Mouse (Mus musculus) stomach, postnatal 0 days (tissue): Measurements from ENCODE around the gene Igsf3.

Experiments
- CTCF ChIP-seq: IDR thresholded peaks from 2 replicates; pipeline ENCODE4 v1.5.1; 2016; ENCODE audit warnings: antibody characterized with exemption, low read depth, mild to moderate bottlenecking, moderate library complexity
- EP300 ChIP-seq: optimal IDR thresholded peaks from 2 replicates; pipeline ENCODE3; 2016; ENCODE audit warnings: antibody characterized with exemption

GRCm38 (mm10) chr3:101411626-101412025, 34.7 kb downstream of the Igsf3 start:
- TF ChIP-seq CTCF, result no peak
- TF ChIP-seq EP300, result no peak
